ENCODE assay signal across 14 mouse cellular contexts in genomic region chr10:95355678-95356268, GRCm38 (mm10). TPM values are rescaled to one million over a fixed set of nuclear protein-coding genes. Genes with fewer than 3 reads are reported as not detected.
A peak's percentile ranks its signal among the peaks of the same experiment; 100 is the strongest.
DNase-seq lines count a peak whose midpoint lies in the region; ATAC-seq lines count a peak whose summit lies in the region.
"Had no signal": no experiment of that assay in that cellular context is flagged by ENCODE, and none has a peak within 500 bp of the region (broad histone marks: within the 10 kb centered on the region; RNA-seq: fewer than 3 reads in every experiment).

No protein-coding gene starts in this region.

- no peaks in the 10 kb centered on the region for H3K36me3 ChIP-seq in hindbrain, embryonic 11.5 days (ENCODE audit: control insufficient read depth, insufficient read depth, low read length)
- no peaks in the 10 kb centered on the region for H3K36me3 ChIP-seq in neural tube, embryonic 13.5 days

- no peaks in the 10 kb centered on the region for H3K9me3 ChIP-seq in hindbrain, embryonic 11.5 days (ENCODE audit: control insufficient read depth, low read length)
- peaks cover 6% of the 10 kb centered on the region; the same call in 1 of the 2 replicates for H3K9me3 ChIP-seq in neural tube, embryonic 13.5 days

- 32% methylated on average over 6 of the region's 6 CpGs for WGBS in hindbrain, embryonic 11.5 days
- WGBS in neural tube, embryonic 13.5 days: 24% methylated on average over 6 of the region's 6 CpGs

- no peak overlapping the region for H3K4me3 ChIP-seq in hindbrain, embryonic 11.5 days (ENCODE audit: low read depth, low read length)
- no peak overlapping the region for H3K4me3 ChIP-seq in neural tube, embryonic 13.5 days

- H3K9ac ChIP-seq in hindbrain, embryonic 11.5 days (ENCODE audit: low read depth, low read length): no peak overlapping the region
- H3K9ac ChIP-seq in neural tube, embryonic 13.5 days: no peak overlapping the region

- no peaks in the 10 kb centered on the region for H3K27me3 ChIP-seq in hindbrain, embryonic 11.5 days (ENCODE audit: control insufficient read depth, insufficient read depth, low read length)
- H3K27me3 ChIP-seq in neural tube, embryonic 13.5 days: no peaks in the 10 kb centered on the region
- H3K27me3 ChIP-seq: CH12.LX had no signal

- intact Hi-C loops in gastrocnemius, postnatal 14 days (cut with DNase I; ENCODE audit: low total_unique reads): no loop called here
- intact Hi-C loops in gastrocnemius, postnatal 36 days (cut with DNase I): no loop called here

- H3K27ac ChIP-seq in hindbrain, embryonic 11.5 days (ENCODE audit: low read depth, low read length): no peak overlapping the region; the same call in 1 of the 2 replicates
- H3K27ac ChIP-seq in neural tube, embryonic 13.5 days (replicated peaks): 0 out of 2 replicates have a peak overlapping the region, but pooled peaks have one; percentile 28
- H3K27ac ChIP-seq: stomach, postnatal 0 days had no signal

- peaks cover 4% of the 10 kb centered on the region; the same call in 1 of the 2 replicates for H3K4me1 ChIP-seq in hindbrain, embryonic 11.5 days (replicated peaks; ENCODE audit: control insufficient read depth, insufficient read depth, low read length)
- H3K4me1 ChIP-seq in neural tube, embryonic 13.5 days (replicated peaks): peaks cover 7% of the 10 kb centered on the region

- H3K4me2 ChIP-seq in hindbrain, embryonic 11.5 days (replicated peaks; ENCODE audit: low read depth, low read length): no peak overlapping the region
- no peak overlapping the region for H3K4me2 ChIP-seq in neural tube, embryonic 13.5 days
- H3K4me2 ChIP-seq: liver, embryonic 11.5 days had no signal

- peak; percentile 12 for DNase-seq in gastrocnemius, postnatal 14 days
- no peak for DNase-seq in gastrocnemius, postnatal 36 days
- peak; percentile 60 for DNase-seq in adrenal gland, adult 8-10 months
- DNase-seq in hindbrain, embryonic 11.5 days (ENCODE audit: low spot score): peak; percentile 48
- DNase-seq in urinary bladder, postnatal 10 days (ENCODE audit: low spot score): no peak
- DNase-seq: cerebellum, postnatal 14 days; heart, postnatal 14 days; kidney, adult 18-20 months; thymus, postnatal 36 days had no signal

- ATAC-seq in hindbrain, embryonic 11.5 days (ENCODE audit: low FRiP score): peak; percentile 57
- ATAC-seq in neural tube, embryonic 13.5 days (ENCODE audit: low read depth): no peak; the same call in 1 of the 2 replicates
- ATAC-seq in activated CD4-positive, CD25-positive, alpha-beta regulatory T cell, adult 4 months: no peak

RNA-seq across cellular contexts. Expression of gene Cradd, which starts 31.8 kb away (rescaled TPM):
- total RNA-seq in gastrocnemius, postnatal 14 days (2021): 10 to 100 TPM; 10.5 to 12.0 TPM
- total RNA-seq in gastrocnemius, postnatal 36 days (2021): 10 to 100 TPM in 1 of 2 experiments, 1 to 10 TPM in 1; 8.3 to 11.1 TPM
- total RNA-seq in adrenal gland, adult 8-10 months (2022): 10 to 100 TPM in 3 of 4 experiments, 1 to 10 TPM in 1; 9.5 to 16.5 (median 13.2) TPM
- polyA plus RNA-seq in hindbrain, embryonic 11.5 days (2014; fragmentation: Nextera tagmentation; extraction: Ambion mirVana): 16.0 and 17.6 TPM in 2 replicates
- 12.4 and 14.8 TPM in 2 replicates for polyA plus RNA-seq in neural tube, embryonic 13.5 days (2015; fragmentation: Nextera tagmentation; extraction: Ambion mirVana)
- polyA plus RNA-seq in activated CD4-positive, CD25-positive, alpha-beta regulatory T cell, adult 4 months (2017; shearing (Covaris generic)): 10 to 100 TPM; 31.3 to 34.4 TPM

Comparison
In these comparisons a context has a peak if more than half of its experiments do, and no peak if none do; other contexts are left out.
1. DNase-seq: peak in gastrocnemius, postnatal 14 days (single experiment), adrenal gland, adult 8-10 months (single experiment) and hindbrain, embryonic 11.5 days (single experiment); none in gastrocnemius, postnatal 36 days (0 of 2) and urinary bladder, postnatal 10 days (single experiment).